Mouse (Mus musculus): ENCODE measurements around the gene Cables2. TPM values are rescaled to one million over a fixed set of nuclear protein-coding genes. Genes with fewer than 3 reads are reported as not detected.

The Cables2 gene
- polyA plus RNA-seq, 1 experiment from 2014 or later: 5.9 TPM

DNA sequence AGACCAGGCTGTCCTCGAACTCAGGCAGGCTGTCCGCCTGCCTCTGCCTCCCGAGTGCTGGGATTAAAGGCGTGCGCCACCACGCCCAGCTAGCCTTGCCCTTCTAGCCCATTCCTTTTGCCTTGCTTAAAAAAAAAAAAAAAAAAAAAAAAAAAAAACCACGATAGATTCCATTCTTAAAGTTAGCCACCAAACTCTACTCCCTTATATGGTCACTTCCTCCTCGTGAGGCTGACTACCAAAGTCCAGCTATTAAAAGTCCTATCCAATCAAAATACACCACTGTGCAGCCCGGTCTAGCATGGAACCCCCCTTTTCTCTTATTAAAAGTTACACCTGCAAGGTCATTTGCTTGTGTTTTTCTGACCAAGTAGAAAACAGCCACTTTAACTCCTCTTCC is 17.6 kb downstream of the Cables2 start:
- H3K4me3 ChIP-seq (ENCODE audit: inconsistent target): peak overlapping the region; percentile 55; the same call in 1 of the 2 replicates

DNA sequence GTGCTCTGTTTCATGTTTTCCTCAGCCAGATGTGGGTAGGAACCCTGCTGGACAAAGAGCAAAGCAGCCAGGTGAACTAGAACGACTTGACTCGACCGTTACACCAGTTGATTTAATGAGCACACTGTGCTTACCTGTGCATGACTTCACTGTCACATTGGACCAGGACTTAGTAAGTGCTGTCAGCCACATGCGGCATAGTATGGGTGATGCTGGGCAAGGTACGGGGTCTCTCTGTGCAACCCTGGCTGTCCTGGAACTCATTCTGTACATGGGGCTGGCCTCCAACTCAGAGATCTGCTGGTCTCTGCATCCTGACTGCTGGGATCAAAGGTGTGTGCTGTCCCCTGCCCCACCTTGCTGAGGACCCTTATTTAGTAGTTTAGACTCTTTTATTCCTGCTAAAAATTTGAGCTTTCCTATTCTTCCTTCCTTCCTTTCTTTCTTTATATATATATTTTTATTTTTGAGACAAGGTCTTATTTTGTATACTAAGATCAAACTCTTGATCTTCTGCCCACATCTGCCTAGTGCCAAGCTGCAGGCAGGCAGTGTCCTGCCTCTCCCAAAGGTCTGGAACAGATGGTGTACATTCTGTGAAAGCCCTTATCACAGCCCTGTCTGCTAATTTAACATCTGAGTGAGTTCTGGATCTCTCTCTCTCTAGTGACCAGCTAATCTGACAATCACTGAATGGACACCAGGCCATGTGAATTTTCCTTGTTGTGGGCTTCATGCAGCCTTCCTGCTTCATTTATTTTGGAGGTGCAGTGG is 18.7 kb downstream of the Cables2 start:
- Histone ChIP-seq H3K4me3 (ENCODE audit: inconsistent target) (no peak overlapping the region), H3K79me2 (ENCODE audit: inconsistent target) (peaks cover 14% of the 10 kb centered on the region), H3K27ac (no peak overlapping the region), H3K36me3 (ENCODE audit: inconsistent target) (no peaks in the 10 kb centered on the region; the same call in 1 of the 2 replicates)
- 94% methylated on average over 5 of the region's 5 CpGs for whole genome bisulfite sequencing (ENCODE audit: missing documents)

More for the DNA sequence above, 17.6 kb downstream of the Cables2 start:
- peaks cover 3% of the 10 kb centered on the region; the same call in 1 of the 2 replicates for H3K36me3 ChIP-seq (ENCODE audit: inconsistent target)
- 52% methylated on average over 2 of the region's 9 CpGs for WGBS (ENCODE audit: missing documents)
- peak overlapping the region; percentile 71; the same call in 1 of the 2 replicates for H3K27ac ChIP-seq
- H3K79me2 ChIP-seq (ENCODE audit: inconsistent target): peaks cover 14% of the 10 kb centered on the region

DNA sequence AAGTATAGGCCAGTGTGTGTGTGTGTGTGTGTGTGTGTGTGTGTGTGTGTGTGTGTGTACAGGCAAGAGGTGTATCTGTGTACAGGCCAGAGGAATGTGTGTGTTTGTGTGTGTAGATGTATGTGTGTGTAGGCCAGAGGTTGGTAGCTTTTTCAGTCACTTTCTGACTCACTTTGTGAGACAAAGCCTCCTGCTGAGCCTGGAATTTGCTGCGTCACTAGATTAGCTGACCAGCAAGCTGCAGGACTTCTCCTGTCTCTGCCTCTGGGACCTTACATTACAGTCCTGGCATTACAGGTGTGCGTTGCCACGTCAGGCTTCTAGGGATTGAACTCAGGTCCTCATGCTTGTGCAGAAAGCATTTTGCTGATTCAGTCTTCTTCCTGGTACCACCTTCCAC is 21.5 kb downstream of the Cables2 start:
- H3K4me3 ChIP-seq (ENCODE audit: inconsistent target): no peak overlapping the region
- H3K79me2 ChIP-seq (ENCODE audit: inconsistent target): no peaks in the 10 kb centered on the region
- H3K27ac ChIP-seq: no peak overlapping the region
- 85% methylated on average over 3 of the region's 3 CpGs for WGBS (ENCODE audit: missing documents)
- no peaks in the 10 kb centered on the region for H3K36me3 ChIP-seq (ENCODE audit: inconsistent target)

DNA sequence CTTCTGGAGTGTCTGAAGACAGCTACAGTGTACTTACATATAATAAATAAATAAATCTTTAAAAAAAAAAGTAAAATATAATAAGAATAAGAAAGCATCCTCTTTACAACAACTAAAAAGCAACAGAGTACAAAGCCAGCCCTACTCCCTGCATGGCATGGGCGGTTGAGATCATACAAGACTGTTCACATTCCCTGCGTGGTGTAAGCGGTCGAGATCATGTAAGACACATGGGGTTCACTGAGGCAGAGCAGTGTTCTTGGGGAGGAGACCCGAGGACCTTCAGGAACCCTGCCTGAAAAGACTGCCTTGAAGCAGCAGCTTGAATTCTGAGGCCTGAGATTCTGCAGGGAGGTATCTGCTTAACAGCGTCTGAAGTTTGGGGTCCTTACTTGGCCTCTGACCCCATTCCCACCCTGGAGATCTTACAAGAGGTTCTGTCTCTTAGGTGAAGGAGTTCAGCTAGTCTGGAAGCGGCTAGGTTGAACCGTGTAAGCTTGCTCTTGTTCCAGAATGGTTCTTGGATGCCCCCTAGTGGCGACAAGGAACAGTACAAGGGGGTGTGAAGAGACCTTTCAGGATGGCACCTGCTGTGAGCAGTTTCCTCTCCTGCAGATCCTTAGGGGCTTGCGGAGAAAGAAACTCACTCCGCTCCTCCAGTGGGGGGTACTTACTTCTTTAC is 22.2 kb downstream of the Cables2 start:
- Histone ChIP-seq H3K36me3 (ENCODE audit: inconsistent target) (no peaks in the 10 kb centered on the region), H3K27ac (no peak overlapping the region), H3K79me2 (ENCODE audit: inconsistent target) (no peaks in the 10 kb centered on the region), H3K4me3 (ENCODE audit: inconsistent target) (no peak overlapping the region)
- WGBS (ENCODE audit: missing documents): 32% methylated on average over 11 of the region's 11 CpGs

DNA sequence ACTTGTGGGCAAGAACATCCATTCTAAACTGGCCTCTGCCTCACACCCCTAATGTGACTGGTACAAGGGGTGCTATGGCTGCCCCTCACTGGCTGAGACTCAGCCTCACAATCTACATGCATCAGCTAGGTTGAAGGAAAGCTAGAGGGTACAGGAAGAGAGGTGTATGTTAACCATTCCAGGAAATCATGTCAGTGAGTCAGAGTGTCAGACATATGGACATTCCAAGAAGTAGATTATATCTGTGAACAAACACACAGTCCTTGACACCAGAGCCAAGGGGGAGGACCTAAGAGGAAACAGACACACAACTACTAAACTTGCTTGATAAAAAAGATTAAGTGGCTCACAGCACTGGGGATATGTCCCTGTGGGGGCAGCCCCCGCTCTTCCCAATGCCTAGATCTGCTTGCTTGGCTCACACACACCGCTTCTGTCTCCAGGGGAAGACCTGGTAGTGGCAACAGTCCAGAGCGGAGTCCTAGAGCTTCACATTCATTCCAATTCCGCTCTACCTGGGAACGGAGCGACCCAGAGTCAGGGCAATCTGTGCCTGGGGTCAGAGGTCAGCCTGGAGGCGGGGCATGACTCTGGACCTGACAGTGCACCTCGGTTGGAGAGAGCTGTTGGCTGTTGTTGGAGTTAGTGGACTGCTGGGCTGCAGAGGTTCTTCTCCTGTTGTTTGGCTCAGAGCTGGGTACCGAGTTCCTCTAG is 24.2 kb downstream of the Cables2 start:
- Histone ChIP-seq H3K4me3 (ENCODE audit: inconsistent target) (no peak overlapping the region), H3K36me3 (ENCODE audit: inconsistent target) (no peaks in the 10 kb centered on the region), H3K79me2 (ENCODE audit: inconsistent target) (no peaks in the 10 kb centered on the region), H3K27ac (no peak overlapping the region)
- 89% methylated on average over 9 of the region's 9 CpGs for WGBS (ENCODE audit: missing documents)

DNA sequence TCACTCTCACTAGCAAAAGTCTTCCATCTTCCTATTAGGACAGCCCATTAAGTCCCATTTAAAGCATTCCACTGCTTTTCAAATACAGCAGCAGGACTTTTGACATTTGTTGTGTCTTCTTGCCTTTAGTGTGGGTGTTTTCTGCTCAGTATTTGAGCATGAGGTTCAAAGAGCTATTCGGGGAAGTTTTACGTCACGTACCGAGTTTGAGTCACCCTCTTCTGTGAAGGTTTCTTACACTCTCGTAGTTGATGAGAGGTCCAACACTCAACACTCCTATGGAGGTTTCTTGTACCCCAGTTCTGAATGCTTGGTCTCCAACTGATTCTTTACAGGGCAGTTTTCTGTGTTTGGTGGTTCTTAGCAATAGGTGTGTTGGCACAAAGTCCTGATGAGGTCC is 25.4 kb downstream of the Cables2 start:
- WGBS (ENCODE audit: missing documents): 93% methylated on average over 5 of the region's 5 CpGs
- no peak overlapping the region for H3K4me3 ChIP-seq (ENCODE audit: inconsistent target)
- H3K36me3 ChIP-seq (ENCODE audit: inconsistent target): no peaks in the 10 kb centered on the region

DNA sequence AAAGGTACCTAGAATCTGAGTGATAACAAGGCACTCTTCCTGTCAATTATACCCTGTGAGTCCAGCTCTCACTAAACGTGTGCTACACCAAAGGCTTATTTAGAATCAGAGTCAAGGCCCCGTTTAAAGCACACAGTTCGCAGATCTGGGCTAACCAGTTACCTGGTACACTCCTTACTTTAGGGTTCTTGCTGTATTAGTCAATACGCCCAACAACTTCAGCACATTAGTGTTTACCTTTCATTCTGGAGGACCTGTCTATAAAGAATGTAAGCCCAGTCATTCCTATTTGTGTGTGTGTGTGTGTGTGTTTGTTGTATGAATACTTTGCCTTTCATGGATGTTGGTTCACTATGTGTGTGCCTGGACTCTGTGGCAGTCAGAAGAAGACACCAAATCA is 30.2 kb downstream of the Cables2 start:
- 91% methylated on average over 4 of the region's 4 CpGs for WGBS (ENCODE audit: missing documents)
- H3K36me3 ChIP-seq (ENCODE audit: inconsistent target): no peaks in the 10 kb centered on the region
- no peaks in the 10 kb centered on the region for H3K79me2 ChIP-seq (ENCODE audit: inconsistent target)
- H3K27ac ChIP-seq: no peak overlapping the region
- H3K4me3 ChIP-seq (ENCODE audit: inconsistent target): no peak overlapping the region

More for the DNA sequence above, 25.4 kb downstream of the Cables2 start:
- Histone ChIP-seq H3K27ac (no peak overlapping the region), H3K79me2 (ENCODE audit: inconsistent target) (no peaks in the 10 kb centered on the region)

DNA sequence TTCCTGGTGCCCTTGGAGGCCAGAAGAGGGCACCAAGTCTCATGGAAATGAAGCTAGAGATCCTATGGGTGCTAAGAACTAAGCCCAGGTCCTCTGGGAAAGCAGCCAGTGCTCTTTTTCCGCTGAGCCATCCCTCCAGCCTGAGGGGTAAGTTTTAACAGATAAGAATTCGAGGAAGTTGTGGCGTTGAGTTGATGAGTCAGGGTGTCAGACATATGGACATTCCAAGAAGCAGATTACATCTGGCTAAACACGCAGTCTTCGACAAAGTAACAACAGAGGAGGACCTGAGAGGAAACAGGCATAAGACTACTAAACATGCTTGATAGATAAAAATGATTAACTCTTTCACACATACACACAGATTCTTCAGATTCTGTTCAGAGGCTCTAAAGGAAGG is 34.7 kb downstream of the Cables2 start:
- Histone ChIP-seq H3K79me2 (ENCODE audit: inconsistent target) (no peaks in the 10 kb centered on the region), H3K27ac (no peak overlapping the region), H3K4me3 (ENCODE audit: inconsistent target) (no peak overlapping the region), H3K36me3 (ENCODE audit: inconsistent target) (no peaks in the 10 kb centered on the region)
- WGBS (ENCODE audit: missing documents): 43% methylated on average over 5 of the region's 5 CpGs

DNA sequence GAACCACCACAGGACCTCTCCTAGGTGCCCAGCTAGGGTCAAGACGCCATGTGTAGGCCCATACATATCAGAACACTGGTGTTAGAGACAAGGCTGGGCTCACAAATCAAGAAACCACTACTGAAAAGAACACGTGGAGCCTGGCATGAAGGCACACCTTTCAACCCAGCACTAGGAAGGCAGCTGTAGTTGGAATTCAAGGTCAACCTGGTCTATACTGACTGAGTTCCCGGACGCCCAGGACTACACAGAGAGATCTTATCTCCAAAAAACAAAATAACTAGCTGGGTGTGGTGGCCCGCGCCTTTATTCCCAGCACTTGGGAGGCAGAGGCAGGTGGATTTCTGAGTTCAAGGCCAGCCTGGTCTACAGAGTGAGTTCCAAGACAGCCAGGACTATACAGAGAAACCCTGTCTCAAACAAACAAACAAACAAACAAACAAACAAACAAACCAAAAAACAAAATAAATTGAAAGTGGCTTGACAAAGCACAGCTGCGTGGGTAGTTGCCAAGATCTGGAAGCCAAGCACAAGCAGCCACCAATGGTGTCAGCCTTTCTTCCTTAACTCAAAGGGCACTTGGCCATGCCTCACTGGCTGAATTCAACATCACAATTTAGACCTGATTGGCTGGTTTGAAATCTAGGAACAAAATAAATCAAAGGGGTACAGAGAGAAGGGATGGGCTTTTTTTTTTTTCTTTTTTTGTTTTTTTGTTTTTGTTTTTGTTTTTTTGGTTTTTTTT is 35.5 kb downstream of the Cables2 start:
- H3K36me3 ChIP-seq (ENCODE audit: inconsistent target): no peaks in the 10 kb centered on the region
- no peaks in the 10 kb centered on the region for H3K79me2 ChIP-seq (ENCODE audit: inconsistent target)
- H3K27ac ChIP-seq: no peak overlapping the region
- 94% methylated on average over 7 of the region's 7 CpGs for WGBS (ENCODE audit: missing documents)
- no peak overlapping the region for H3K4me3 ChIP-seq (ENCODE audit: inconsistent target)

DNA sequence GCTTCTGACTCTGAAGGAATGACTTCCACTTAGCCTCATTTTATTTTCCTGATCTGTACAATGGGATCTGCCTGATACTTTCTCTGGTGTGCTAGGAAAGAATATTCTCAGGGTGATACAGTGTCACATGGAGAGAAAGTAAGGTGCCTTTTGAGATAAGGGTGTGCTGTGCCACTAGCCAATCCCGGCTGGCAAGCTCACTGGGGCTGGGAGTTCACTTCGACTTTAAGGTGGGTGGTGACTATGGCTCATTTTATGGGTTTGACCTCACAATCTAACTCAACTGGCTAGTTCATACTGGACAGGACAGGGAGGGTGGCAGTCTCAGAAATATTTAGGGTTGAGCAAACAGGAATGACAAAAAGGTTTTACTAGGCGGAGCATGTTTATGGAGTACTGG is 36.4 kb downstream of the Cables2 start:
- Histone ChIP-seq H3K4me3 (ENCODE audit: inconsistent target) (no peak overlapping the region), H3K27ac (no peak overlapping the region), H3K36me3 (ENCODE audit: inconsistent target) (no peaks in the 10 kb centered on the region), H3K79me2 (ENCODE audit: inconsistent target) (no peaks in the 10 kb centered on the region)
- WGBS (ENCODE audit: missing documents): 87% methylated on average over 3 of the region's 3 CpGs

DNA sequence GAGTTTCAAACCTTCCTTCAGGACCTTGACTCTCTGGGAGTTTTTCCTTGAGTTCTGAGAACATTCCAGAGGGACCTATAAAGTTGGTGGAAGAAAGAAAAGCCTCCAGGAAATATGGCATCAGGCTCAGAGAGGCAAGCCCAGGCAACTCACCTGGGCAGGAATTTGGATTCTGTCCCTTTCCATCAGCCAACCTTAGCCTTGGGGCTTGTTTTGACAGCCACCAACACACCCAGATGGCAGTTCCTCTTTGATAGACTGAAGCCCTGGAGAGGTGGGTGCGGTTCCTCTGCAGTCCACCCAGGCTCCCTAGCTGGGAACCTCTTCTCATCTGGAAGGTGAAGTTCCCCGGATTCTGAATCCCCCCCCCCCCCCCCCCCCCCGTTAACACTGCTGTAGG is 36.8 kb downstream of the Cables2 start:
- 19% methylated on average over 3 of the region's 3 CpGs for WGBS (ENCODE audit: missing documents)
- Histone ChIP-seq H3K27ac (no peak overlapping the region), H3K36me3 (ENCODE audit: inconsistent target) (no peaks in the 10 kb centered on the region), H3K4me3 (ENCODE audit: inconsistent target) (no peak overlapping the region), H3K79me2 (ENCODE audit: inconsistent target) (no peaks in the 10 kb centered on the region)

DNA sequence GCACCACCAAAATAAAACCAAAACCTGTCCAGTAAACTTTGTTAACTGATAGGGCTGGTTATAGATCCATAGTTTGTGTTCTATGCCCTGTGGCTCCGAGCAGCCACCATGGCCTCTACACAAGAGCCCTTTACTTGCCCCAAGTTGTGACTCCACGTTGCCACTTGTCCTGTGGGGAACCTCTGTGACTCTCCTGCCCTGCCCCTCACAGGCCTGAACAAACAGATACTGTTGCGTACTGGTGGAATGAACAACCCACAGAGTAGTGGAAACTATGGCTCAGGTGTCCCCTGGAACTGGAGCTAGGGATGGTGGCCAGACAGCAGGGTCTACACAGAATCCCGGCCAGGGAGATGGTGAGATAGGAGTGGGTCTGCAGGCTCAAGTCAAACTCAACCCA is 37.5 kb downstream of the Cables2 start:
- no peak overlapping the region for H3K27ac ChIP-seq

DNA sequence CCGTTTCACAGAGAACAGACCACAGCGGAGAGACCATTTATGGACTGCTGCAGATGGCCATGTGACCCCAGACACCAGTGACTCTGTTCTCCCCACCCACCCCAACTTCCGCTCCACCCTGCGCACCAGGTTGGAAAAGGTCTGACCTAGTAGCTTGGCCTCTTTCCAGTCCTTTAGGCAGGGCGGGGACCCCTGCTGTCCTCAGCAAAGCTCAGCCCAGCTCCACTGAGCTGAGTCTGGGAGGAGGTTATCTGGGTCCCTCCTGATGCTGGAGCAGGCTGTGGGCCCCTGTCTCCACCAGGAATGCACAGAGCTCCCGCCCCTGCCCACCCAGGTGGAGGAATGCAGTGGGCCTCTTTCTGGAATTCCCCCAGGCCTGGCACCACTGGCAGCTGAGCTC is 38.3 kb downstream of the Cables2 start:
- Histone ChIP-seq H3K27ac (no peak overlapping the region), H3K79me2 (ENCODE audit: inconsistent target) (no peaks in the 10 kb centered on the region), H3K4me3 (ENCODE audit: inconsistent target) (no peak overlapping the region), H3K36me3 (ENCODE audit: inconsistent target) (no peaks in the 10 kb centered on the region)
- WGBS (ENCODE audit: missing documents): 75% methylated on average over 6 of the region's 6 CpGs

More for the DNA sequence above, 37.5 kb downstream of the Cables2 start:
- WGBS (ENCODE audit: missing documents): 91% methylated on average over 4 of the region's 4 CpGs
- no peak overlapping the region for H3K4me3 ChIP-seq (ENCODE audit: inconsistent target)
- H3K79me2 ChIP-seq (ENCODE audit: inconsistent target): no peaks in the 10 kb centered on the region
- H3K36me3 ChIP-seq (ENCODE audit: inconsistent target): no peaks in the 10 kb centered on the region

DNA sequence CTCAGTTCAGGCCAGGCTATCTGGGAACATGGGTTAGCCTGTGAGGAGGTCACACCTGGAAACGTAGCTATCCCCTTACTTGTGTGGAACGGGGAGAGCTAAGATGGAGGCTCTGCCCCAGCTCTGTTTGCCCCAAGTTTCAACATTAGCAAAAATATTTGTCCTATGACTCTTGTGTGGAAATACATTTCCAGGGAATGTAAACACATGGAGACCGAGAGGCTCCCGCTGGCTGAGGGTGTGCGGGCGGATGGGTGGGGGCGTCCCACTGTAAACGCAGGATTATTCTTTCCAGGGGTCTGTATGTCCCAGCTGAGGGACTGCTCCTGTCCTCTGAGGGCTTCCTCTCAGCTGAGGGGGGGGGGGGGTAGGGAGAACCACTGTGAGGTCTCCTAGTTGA is 38.9 kb downstream of the Cables2 start:
- no peaks in the 10 kb centered on the region for H3K79me2 ChIP-seq (ENCODE audit: inconsistent target)
- H3K4me3 ChIP-seq (ENCODE audit: inconsistent target): no peak overlapping the region
- H3K27ac ChIP-seq: no peak overlapping the region
- WGBS (ENCODE audit: missing documents): 92% methylated on average over 8 of the region's 8 CpGs
- no peaks in the 10 kb centered on the region for H3K36me3 ChIP-seq (ENCODE audit: inconsistent target)
